ENCODE assay signal across 15 mouse cellular contexts in genomic region chr2:20710589-20710988, GRCm38 (mm10).
"Had no signal": no experiment of that assay in that cellular context is flagged by ENCODE, and none has a peak within 500 bp of the region (broad histone marks: within the 10 kb centered on the region; RNA-seq: fewer than 3 reads in every experiment).

No protein-coding gene starts in this region.

- H3K9me3 ChIP-seq: midbrain, embryonic 13.5 days; midbrain, embryonic 15.5 days; neural tube, embryonic 12.5 days had no signal

- DNase-seq: lung, adult 18-20 months; lung, embryonic 14.5 days; lung, postnatal 14 days; lung, postnatal 36 days; right cerebral cortex, postnatal 14 days; thymus, adult 18-20 months; thymus, postnatal 14 days; thymus, postnatal 36 days had no signal

- H3K27me3 ChIP-seq: megakaryocyte, embryonic 14.5 days; midbrain, embryonic 13.5 days; midbrain, embryonic 15.5 days; neural tube, embryonic 12.5 days had no signal

- H3K9ac ChIP-seq: liver, embryonic 14.5 days; lung, embryonic 14.5 days; midbrain, embryonic 13.5 days; midbrain, embryonic 15.5 days; neural tube, embryonic 12.5 days had no signal

- H3K4me2 ChIP-seq: lung, embryonic 14.5 days; midbrain, embryonic 11.5 days; midbrain, embryonic 13.5 days; midbrain, embryonic 15.5 days; neural tube, embryonic 12.5 days had no signal

- H3K27ac ChIP-seq: liver, embryonic 14.5 days; macrophage; midbrain, embryonic 13.5 days; midbrain, embryonic 15.5 days; neural tube, embryonic 12.5 days had no signal

- H3K36me3 ChIP-seq: midbrain, embryonic 13.5 days; midbrain, embryonic 15.5 days; neural tube, embryonic 12.5 days had no signal

- H3K4me3 ChIP-seq: megakaryocyte, embryonic 14.5 days; midbrain, embryonic 13.5 days; midbrain, embryonic 15.5 days; neural tube, embryonic 12.5 days had no signal

- H3K4me1 ChIP-seq: megakaryocyte, embryonic 14.5 days; midbrain, embryonic 13.5 days; midbrain, embryonic 15.5 days; neural tube, embryonic 12.5 days had no signal
